Mouse (Mus musculus): ENCODE measurements around the gene Aurkb. TPM values are rescaled to one million over a fixed set of nuclear protein-coding genes. Genes with fewer than 3 reads are reported as not detected.
"Not testable (repeated sequence)": the region's sequence is repeated elsewhere in the genome, so short reads cannot be mapped to it uniquely, and the experiment has no call there.

Aurkb gene
- total RNA-seq, 1 experiment from 2014 or later = 8.3 TPM

- no peak for ATAC-seq (replicated peaks; ENCODE audit: insufficient number of reproducible peaks, low FRiP score, low TSS enrichment, poor library complexity, severe bottlenecking)
These were observed 46.3 kb downstream of the Aurkb start for GRCm38 (mm10) chr11:69091566-69092385.

DNA sequence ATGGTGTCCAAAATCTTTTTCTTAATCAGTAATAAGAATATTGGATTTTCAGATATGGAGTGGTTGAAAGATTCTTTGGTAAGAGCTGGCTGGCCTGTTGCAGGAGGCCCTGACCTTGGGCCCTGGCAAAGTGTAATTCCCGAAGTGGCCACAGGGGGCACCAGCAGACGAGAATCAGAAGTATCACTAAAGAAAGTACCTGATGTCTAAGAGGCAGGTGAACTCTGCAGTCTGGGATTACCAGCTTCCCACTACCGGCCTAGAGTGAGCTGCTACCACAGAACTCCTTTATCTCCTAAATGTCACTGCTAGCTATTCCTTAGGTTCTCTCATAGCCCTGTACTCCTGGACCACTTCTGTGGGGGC is 46.9 kb downstream of the Aurkb start:
- no peak for ATAC-seq (replicated peaks; ENCODE audit: insufficient number of reproducible peaks, low FRiP score, low TSS enrichment, poor library complexity, severe bottlenecking)

DNA sequence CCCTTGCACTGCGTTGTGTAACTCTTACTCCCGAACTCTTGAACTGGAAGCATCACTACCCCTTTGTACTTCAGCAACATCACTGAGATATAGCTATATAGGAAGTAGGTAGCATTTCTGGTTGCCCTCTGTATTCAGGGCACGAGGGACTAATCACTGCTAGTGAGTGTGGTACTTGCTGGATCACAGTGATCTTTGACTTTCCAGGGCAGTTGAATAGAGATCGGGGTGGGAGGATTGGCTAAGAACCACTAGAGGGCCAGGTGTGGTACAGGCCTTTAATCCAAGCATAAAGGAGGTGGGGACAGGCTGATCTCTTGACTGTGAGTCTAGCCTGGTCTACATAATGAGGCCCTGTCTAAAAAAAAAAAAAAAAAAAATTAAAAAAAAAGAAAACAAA is 47.4 kb downstream of the Aurkb start:
- ATAC-seq (replicated peaks; ENCODE audit: insufficient number of reproducible peaks, low FRiP score, low TSS enrichment, poor library complexity, severe bottlenecking) = 0 out of 2 replicates have a peak, but pooled peaks have one; percentile 1

DNA sequence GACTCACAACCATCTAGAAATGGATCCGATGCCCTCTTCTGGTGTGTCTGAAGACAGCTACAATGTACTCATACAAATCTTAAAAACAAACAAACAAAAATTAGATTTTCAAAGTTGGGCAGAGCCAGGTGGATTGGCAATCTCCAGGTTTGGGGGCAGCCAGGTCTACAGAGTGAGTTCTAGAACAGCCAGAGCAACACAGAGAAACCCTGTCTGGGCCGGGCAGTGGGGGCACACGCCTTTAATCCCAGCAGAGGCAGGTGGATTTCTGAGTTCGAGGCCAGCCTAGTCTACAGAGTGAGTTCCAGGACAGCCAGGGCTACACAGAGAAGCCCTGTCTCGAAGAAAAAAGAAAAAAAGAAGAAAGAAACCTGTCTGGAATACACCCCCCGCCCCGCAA is 48.4 kb downstream of the Aurkb start:
- ATAC-seq (replicated peaks; ENCODE audit: insufficient number of reproducible peaks, low FRiP score, low TSS enrichment, poor library complexity, severe bottlenecking) = not testable (repeated sequence)

DNA sequence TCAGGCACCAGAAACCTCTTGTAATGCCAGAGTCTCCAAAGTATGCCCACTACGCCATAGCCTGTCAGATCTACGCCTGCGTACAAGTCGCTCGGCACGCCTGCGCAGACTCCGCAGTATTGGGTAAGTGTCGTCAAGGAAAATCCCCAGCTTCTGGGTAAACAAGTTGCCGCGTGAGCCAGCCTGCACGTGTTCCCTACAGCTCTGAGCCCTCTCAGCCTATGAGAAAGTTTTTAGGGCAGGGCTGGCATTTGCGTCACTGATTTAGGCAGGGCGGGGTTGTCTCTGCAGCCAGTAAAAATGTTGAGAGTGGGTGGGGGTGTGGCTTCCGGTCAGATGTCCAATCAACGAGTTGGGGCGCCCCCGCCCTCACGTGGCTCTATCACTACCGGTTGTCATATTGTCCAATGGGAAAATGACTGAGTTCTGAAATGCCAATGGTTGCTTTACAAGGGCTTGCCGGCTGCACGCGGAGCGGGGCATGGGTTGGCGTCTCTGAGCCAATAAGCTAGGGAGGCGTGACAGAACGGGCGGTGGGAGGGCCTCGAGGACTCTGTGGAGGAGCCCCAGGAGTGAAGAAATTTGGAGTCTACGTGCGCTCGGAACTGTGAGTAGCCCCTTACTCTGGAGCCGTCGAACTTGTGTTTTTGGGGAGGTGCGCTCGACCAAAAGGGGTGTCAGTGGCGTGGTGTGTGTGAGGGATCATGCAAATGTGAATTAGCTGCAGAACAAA is 49.4 kb downstream of the Aurkb start, which contains the start of gene Per1:
TSS of gene Per1 (plus strand) at position 521 of the 733 bp plus-strand sequence.
- peak; percentile 50 for ATAC-seq (replicated peaks; ENCODE audit: insufficient number of reproducible peaks, low FRiP score, low TSS enrichment, poor library complexity, severe bottlenecking)

DNA sequence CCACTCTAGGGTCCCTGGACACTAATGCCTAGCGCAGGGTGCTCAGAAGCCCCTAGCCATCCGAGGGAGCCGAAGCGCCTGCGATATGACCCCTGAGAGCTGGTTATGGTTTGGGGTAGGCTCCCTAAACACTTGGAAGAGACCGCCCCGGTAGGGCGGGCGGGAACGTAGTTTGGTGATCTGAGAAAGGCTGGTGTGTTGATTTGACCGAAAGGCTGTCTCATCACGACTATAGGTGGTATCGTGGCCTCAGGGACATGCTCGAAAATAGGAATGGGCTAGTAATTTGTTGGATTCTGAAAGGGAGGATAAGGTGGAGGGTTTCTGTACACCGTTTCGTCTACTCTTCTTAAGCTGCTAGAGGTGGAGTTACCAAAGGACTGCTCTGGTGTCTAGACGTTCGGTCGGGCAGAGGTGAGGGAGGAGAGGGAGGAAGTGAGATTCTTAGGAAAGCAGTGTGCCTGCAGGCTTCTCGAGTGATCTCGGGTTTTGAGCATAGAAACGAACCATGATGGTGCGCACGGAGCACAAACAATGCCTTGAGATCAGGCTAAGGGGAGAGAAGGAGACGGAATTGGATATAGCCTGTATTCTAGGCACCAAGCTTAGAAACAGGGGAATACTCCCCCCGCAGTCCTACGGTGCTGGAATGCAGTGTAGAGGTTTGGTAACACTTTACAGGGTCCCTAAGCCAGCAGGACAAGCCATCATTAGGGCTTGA is 50.2 kb downstream of the Aurkb start:
- ATAC-seq (replicated peaks; ENCODE audit: insufficient number of reproducible peaks, low FRiP score, low TSS enrichment, poor library complexity, severe bottlenecking) = no peak

DNA sequence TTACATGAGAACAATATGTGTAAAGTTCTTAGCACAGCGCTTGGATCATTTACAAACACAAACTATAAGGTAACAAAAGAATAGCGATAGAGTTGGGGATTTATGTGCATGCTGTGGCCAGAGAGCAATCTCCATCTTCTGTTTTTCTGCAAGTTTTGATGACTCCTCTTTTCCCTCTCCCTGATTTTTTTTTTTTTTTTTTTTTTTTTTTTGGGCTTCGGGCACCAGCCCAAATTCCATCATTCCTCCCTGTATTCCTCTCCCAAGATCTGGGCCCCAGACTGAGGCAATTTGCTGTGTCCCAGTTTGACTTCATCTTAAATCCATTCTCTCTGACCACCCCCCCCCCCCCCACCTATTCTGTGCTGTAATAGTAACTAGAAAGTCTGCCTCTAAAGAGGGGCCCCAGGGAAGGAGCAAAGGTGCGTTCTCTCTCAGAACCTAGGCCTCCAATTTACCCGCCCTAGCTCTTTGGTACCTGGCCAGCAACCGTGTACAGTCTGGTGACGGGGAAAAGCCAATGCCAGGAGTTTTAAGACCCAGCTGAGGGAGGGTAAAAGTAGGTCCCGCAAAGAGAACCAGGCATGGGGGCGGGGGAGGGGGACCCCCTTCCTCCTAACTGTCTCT is 51.0 kb downstream of the Aurkb start:
- ATAC-seq (replicated peaks; ENCODE audit: insufficient number of reproducible peaks, low FRiP score, low TSS enrichment, poor library complexity, severe bottlenecking) = no peak

- ATAC-seq (replicated peaks; ENCODE audit: insufficient number of reproducible peaks, low FRiP score, low TSS enrichment, poor library complexity, severe bottlenecking) = peak; percentile 19
These were observed 51.8 kb downstream of the Aurkb start for GRCm38 (mm10) chr11:69096987-69097900.

DNA sequence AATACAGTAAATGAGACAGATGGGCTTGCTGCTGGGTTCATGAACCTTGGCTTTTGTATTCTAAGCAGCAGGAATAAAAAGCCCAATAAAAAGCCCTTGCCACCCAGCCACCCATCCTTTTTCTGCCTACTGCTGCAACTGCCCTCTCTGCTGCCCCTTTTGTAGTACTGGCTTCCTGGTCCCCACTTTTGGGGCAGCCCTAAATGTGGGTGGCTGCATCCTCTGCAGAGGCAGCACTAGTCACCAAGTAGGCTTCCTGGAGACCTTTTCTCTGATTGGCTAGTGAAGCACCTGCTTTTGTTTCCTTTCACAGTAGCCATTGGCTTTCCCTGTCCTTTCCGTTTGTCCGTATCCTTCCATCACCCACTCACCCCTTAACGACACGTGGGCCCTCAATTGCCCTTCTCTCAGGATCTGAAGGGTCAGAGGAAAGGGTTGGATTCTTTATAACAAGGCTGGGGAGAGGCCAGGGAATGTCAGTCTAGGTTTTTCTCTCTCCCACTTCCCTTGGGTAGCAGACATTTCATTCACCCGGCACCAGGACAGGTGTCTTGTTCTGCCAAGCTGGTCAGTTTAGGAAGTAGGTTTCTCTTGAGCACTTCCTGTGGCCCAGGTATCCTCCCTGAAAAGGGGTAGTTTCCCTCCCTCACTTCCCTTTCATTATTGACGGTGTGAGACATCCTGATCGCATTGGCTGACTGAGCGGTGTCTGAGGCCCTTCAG is 52.8 kb downstream of the Aurkb start:
- ATAC-seq (replicated peaks; ENCODE audit: insufficient number of reproducible peaks, low FRiP score, low TSS enrichment, poor library complexity, severe bottlenecking) = no peak

- ATAC-seq (replicated peaks; ENCODE audit: insufficient number of reproducible peaks, low FRiP score, low TSS enrichment, poor library complexity, severe bottlenecking) = peak; percentile 47
These were observed 53.3 kb downstream of the Aurkb start for GRCm38 (mm10) chr11:69098762-69099091.

DNA sequence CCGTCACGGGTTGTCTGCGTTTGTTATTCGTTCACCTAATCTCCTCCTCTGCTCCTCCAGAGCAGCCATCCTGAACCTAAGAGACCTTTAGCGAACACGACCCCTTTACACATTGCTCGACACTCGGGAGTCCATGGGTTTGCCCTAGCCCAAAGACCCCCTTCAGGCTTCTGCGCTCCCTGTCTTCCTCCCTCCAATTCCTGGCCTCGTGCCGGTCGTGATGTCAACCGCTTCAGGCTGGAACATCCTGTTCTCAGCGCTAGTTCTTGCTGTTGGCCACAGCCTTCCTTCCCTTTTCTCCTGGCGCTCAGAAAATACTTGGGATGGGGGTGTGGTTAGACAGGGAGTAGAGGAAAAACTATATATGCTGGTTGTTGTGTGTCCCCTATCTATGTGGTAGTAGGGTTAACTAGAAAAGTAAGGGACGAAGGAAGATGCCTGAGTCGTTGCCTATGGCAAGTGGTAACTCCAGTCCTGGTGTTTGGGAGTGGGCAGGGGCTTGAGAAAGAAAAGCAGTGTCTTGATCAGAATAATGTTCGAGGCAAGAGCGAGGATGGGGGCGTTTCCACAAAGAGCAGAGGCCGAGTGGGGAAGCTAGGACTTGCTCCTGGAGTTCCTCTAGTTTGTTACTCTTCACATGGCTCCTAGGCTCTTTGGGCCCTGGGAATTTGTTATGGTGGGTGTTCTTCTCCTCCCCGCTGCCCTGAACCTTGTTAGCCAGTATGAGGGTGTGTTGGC is 53.9 kb downstream of the Aurkb start:
- no peak for ATAC-seq (replicated peaks; ENCODE audit: insufficient number of reproducible peaks, low FRiP score, low TSS enrichment, poor library complexity, severe bottlenecking)

- ATAC-seq (replicated peaks; ENCODE audit: insufficient number of reproducible peaks, low FRiP score, low TSS enrichment, poor library complexity, severe bottlenecking) = peak; percentile 19
These were observed 54.5 kb downstream of the Aurkb start for GRCm38 (mm10) chr11:69099915-69100345.

DNA sequence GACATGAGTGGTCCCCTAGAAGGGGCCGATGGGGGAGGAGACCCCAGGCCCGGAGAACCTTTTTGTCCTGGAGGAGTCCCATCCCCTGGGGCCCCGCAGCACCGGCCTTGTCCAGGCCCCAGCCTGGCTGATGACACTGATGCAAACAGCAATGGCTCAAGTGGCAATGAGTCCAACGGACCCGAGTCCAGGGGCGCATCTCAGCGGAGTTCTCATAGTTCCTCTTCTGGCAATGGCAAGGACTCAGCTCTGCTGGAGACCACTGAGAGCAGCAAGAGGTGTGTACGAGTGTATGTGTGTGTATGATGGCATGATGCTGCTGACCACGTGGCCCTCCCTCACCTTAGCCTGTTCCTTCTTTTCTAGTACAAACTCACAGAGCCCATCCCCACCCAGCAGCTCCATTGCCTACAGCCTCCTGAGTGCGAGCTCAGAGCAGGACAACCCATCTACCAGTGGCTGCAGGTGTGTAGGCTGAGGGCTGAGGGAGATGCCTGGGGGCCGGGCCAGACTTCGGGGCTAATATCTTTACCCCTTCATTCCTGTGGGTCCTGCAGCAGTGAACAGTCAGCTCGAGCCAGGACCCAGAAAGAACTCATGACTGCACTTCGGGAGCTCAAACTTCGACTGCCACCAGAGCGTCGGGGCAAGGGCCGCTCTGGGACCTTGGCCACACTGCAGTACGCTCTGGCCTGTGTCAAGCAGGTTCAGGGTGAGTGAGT is 55.4 kb downstream of the Aurkb start:
- no peak for ATAC-seq (replicated peaks; ENCODE audit: insufficient number of reproducible peaks, low FRiP score, low TSS enrichment, poor library complexity, severe bottlenecking)

Measured in monocyte, adult 5-6 weeks (primary cell).